Mouse (Mus musculus): ENCODE results near the gene Cdc42se2.

Gene Cdc42se2

GRCm38 (mm10) chr11:54787488-54788474, at the start of gene Cdc42se2:
Gene Cdc42se2 (minus strand): TSS chr11:54787675.
- peak; percentile 97 for DNase-seq (ENCODE audit: low spot score)

- DNase-seq (ENCODE audit: low spot score): peak; percentile 21
These were observed 48.6 kb upstream of the Cdc42se2 start for GRCm38 (mm10) chr11:54836106-54836505.

GRCm38 (mm10) chr11:54834596-54834995, 47.1 kb upstream of the Cdc42se2 start:
- DNase-seq (ENCODE audit: low spot score): no peak

- no peak for DNase-seq (ENCODE audit: low spot score)
These were observed 46.4 kb upstream of the Cdc42se2 start for GRCm38 (mm10) chr11:54833833-54834232.

- no peak for DNase-seq (ENCODE audit: low spot score)
These were observed 39.3 kb upstream of the Cdc42se2 start for GRCm38 (mm10) chr11:54826819-54827218.

GRCm38 (mm10) chr11:54825774-54826173, 38.3 kb upstream of the Cdc42se2 start:
- DNase-seq (ENCODE audit: low spot score): no peak

- DNase-seq (ENCODE audit: low spot score): no peak
These were observed 36.0 kb upstream of the Cdc42se2 start for GRCm38 (mm10) chr11:54823467-54823866.

- no peak for DNase-seq (ENCODE audit: low spot score)
These were observed 32.0 kb upstream of the Cdc42se2 start for GRCm38 (mm10) chr11:54819489-54819888.

- DNase-seq (ENCODE audit: low spot score): no peak
These were observed 30.0 kb upstream of the Cdc42se2 start for GRCm38 (mm10) chr11:54817449-54817848.

GRCm38 (mm10) chr11:54815659-54816058, 28.2 kb upstream of the Cdc42se2 start:
- no peak for DNase-seq (ENCODE audit: low spot score)

- DNase-seq (ENCODE audit: low spot score): no peak
These were observed 25.5 kb upstream of the Cdc42se2 start for GRCm38 (mm10) chr11:54812812-54813516.

GRCm38 (mm10) chr11:54812314-54812713, 24.8 kb upstream of the Cdc42se2 start:
- DNase-seq (ENCODE audit: low spot score): no peak

- DNase-seq (ENCODE audit: low spot score): no peak
These were observed 23.6 kb upstream of the Cdc42se2 start for GRCm38 (mm10) chr11:54811054-54811453.

- no peak for DNase-seq (ENCODE audit: low spot score)
These were observed 22.1 kb upstream of the Cdc42se2 start for GRCm38 (mm10) chr11:54809582-54809981.

- DNase-seq (ENCODE audit: low spot score): no peak
These were observed 20.7 kb upstream of the Cdc42se2 start for GRCm38 (mm10) chr11:54808177-54808576.

GRCm38 (mm10) chr11:54807669-54808068, 20.2 kb upstream of the Cdc42se2 start:
- no peak for DNase-seq (ENCODE audit: low spot score)

GRCm38 (mm10) chr11:54806891-54807290, 19.4 kb upstream of the Cdc42se2 start:
- no peak for DNase-seq (ENCODE audit: low spot score)

- peak; percentile 22 for DNase-seq (ENCODE audit: low spot score)
These were observed 17.7 kb upstream of the Cdc42se2 start for GRCm38 (mm10) chr11:54805196-54805595.

GRCm38 (mm10) chr11:54802621-54803020, 15.1 kb upstream of the Cdc42se2 start:
- DNase-seq (ENCODE audit: low spot score): no peak

- DNase-seq (ENCODE audit: low spot score): no peak
These were observed 14.5 kb upstream of the Cdc42se2 start for GRCm38 (mm10) chr11:54801791-54802558.

- DNase-seq (ENCODE audit: low spot score): no peak
These were observed 9.1 kb upstream of the Cdc42se2 start for GRCm38 (mm10) chr11:54796551-54796950.

GRCm38 (mm10) chr11:54794678-54795077, 7.2 kb upstream of the Cdc42se2 start:
- DNase-seq (ENCODE audit: low spot score): no peak
